Mouse (Mus musculus): ENCODE measurements around the gene Dck.
"Not testable (repeated sequence)": the region's sequence is repeated elsewhere in the genome, so short reads cannot be mapped to it uniquely, and the experiment has no call there.

Gene Dck

DNA sequence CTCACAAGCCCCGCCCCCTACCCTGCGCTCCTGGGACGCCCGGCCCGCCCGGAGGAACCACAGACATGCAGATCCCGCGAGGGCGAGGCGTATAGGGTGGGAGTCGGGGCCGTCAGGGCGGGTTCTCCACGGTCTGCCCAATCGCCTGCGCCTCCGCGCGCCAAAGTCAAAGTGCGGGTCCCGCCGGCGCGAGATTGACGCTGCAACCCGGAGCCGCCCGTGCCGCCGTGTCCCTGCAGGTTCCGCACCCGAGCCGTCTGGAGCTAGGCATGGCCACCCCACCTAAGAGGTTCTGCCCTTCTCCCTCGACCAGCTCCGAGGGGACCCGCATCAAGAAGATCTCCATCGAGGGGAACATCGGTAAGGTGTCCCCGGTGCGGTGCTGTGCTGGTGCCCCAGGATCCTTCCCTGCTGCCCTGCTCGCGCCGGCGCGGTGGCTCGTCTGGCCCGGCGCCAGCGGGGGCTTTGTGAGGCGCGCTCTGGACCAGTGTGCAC, at the start of gene Dck:
Gene Dck, plus strand, starts transcription at position 10 of the 495 bp plus-strand sequence.
- DNase-seq (ENCODE audit: low read depth, low spot score): peak; percentile 96

GRCm38 (mm10) chr5:88716983-88717382, 47.8 kb upstream of the Dck start:
- DNase-seq (ENCODE audit: low read depth, low spot score): no peak

DNA sequence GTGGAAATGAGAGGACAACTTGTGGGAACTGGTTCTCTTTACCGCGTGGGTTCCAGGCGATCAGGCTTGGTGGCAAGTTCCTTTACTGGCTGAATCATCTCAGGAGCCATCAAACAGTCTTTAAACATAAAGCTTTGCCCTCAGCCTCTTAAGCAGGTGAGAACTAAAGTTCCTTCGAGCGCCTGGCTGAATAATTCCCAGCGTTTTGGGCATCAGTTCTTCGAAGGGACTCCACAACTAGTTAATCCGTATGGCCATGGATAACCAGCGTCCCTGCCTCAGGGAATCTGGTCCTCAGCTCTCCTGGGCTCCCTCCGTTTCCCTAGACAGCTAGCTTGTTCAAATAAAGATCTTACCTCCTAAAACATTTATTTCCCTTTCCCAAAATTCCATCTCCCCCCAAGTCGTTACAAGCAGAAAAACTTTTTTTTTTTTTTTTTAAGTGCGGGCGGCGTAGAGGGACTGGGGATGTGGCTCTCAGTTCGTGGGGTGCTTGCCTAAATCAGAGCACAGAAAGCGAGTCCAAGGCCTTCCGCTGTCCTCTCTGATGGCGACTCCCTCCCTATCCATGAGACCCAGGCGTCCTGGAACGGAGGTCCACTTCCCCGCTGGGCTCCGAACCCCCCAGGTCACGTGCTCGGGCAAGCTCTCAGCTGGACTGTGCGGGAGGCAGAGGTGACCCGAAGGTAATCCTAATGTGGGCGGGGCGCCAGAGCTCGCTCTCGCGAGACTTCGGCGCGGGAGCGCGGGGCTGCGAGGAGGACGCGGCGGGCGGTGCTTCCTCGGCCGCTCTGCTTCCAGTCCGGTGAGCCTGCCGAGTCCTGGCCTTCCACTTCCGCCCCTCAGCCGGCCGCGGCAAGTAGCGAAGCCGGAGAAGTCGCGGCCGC, 44.4 kb upstream of the Dck start, which contains the start of gene Mob1b:
Gene Mob1b, plus strand, starts transcription at position 740 of the 887 bp plus-strand sequence.
- DNase-seq (ENCODE audit: low read depth, low spot score): peak; percentile 98

- no peak for DNase-seq (ENCODE audit: low read depth, low spot score)
These were observed 43.8 kb upstream of the Dck start for GRCm38 (mm10) chr5:88721003-88721475.

GRCm38 (mm10) chr5:88721565-88722212, 43.1 kb upstream of the Dck start:
- no peak for DNase-seq (ENCODE audit: low read depth, low spot score)

- no peak for DNase-seq (ENCODE audit: low read depth, low spot score)
These were observed 42.6 kb upstream of the Dck start for GRCm38 (mm10) chr5:88722213-88722600.

DNA sequence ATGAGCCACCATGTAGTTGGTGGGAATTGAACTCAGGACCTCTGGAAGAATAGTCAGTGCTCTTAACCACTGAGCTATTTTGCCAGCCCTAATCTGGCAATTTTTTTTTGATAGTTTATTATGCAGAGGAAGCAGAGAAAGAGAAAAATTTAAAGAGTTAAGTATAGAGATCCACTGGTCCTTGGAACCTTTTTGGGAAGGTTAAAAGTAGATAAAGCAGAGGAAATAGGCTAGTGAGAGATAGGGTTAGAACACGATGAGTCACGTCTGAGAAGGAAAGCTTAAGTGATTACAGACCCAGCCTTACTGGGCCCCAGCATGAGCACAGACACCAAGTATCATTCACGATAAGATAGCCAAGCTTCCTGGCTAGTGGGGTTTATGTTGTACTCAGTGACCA, 40.8 kb upstream of the Dck start:
- DNase-seq (ENCODE audit: low read depth, low spot score): no peak

- DNase-seq (ENCODE audit: low read depth, low spot score): no peak
These were observed 37.1 kb upstream of the Dck start for GRCm38 (mm10) chr5:88727593-88728144.

GRCm38 (mm10) chr5:88734786-88735185, 30.0 kb upstream of the Dck start:
- no peak for DNase-seq (ENCODE audit: low read depth, low spot score)

DNA sequence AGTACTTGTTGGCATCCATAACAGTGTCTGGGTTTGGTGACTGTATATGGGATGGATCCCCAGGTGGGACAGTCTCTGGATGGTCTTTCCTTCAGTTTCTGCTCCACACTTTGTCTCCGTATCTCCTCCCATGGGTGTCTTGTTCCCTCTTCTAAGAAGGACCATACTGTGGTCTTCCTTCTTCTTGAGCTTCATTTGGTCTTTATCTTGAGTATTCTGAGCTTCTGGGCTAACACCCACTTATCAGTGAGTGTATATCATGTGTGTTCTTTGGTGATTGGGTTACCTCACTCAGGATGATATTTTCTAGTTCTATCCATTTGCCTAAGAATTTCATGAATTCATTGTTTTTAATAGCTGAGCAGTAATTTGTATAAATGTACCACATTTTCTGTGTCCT, 23.7 kb upstream of the Dck start:
- DNase-seq (ENCODE audit: low read depth, low spot score): not testable (repeated sequence)

- no peak for DNase-seq (ENCODE audit: low read depth, low spot score)
These were observed 17.0 kb upstream of the Dck start for GRCm38 (mm10) chr5:88747774-88748173.

DNA sequence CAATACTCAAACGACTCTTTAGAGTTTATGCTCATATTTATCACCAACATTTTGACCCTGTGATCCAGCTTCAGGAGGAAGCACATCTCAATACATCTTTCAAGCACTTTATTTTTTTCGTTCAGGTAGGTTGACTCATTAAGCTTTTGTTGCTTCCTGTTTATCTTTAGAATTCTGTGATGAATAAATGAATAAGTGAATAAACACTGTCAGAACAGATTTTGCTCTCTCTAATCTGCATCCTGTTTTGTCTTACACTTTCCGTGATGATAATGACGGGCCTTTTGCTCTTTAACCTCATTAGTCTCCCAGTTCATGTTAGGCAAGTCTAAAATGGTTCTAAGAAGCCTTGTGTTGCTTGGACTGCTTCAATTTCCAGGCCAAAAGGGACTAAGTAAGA, 11.6 kb upstream of the Dck start:
- DNase-seq (ENCODE audit: low read depth, low spot score): no peak

- no peak for DNase-seq (ENCODE audit: low read depth, low spot score)
These were observed 2.2 kb upstream of the Dck start for GRCm38 (mm10) chr5:88762611-88763010.

GRCm38 (mm10) chr5:88764430-88764986, 288 bp upstream of the Dck start:
- no peak for DNase-seq (ENCODE audit: low read depth, low spot score)

GRCm38 (mm10) chr5:88765587-88765986, 791 bp downstream of the Dck start:
- DNase-seq (ENCODE audit: low read depth, low spot score): no peak

GRCm38 (mm10) chr5:88766121-88766520, 1.3 kb downstream of the Dck start:
- no peak for DNase-seq (ENCODE audit: low read depth, low spot score)

- no peak for DNase-seq (ENCODE audit: low read depth, low spot score)
These were observed 2.1 kb downstream of the Dck start for GRCm38 (mm10) chr5:88766863-88767262.

DNA sequence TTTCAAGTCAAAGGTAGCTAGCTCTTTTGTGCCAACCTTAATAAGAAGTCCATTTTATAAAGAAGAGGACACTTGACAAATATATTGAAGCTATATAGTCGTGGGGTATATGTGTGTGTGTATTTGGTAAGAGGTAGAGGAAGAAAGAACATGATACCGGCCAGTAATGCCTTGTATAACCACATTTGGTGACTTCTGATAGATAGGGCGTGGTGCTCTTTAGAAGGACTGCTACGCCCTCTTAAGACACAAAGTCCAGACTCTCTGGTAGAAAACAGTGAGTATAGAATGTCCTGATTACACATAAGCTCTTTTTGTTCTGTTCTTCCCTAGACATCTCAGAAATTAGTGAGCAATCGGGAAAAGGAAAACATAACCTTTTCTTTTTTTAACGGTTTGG, 3.4 kb downstream of the Dck start:
- no peak for DNase-seq (ENCODE audit: low read depth, low spot score)

- DNase-seq (ENCODE audit: low read depth, low spot score): no peak
These were observed 17.4 kb downstream of the Dck start for GRCm38 (mm10) chr5:88782072-88782765.

GRCm38 (mm10) chr5:88785059-88785458, 20.3 kb downstream of the Dck start:
- DNase-seq (ENCODE audit: low read depth, low spot score): no peak

- DNase-seq (ENCODE audit: low read depth, low spot score): no peak
These were observed 25.9 kb downstream of the Dck start for GRCm38 (mm10) chr5:88790675-88791074.

Data from skeletal muscle tissue, adult 2 months (tissue).